Mouse (Mus musculus): Measurements from ENCODE around the gene Fam24b. TPM values are rescaled to one million over a fixed set of nuclear protein-coding genes. Genes with fewer than 3 reads are reported as not detected.

Fam24b gene
- total RNA-seq, 2 experiments from 2014 or later: 0.57 TPM; not detected in 1

Other genes with a start within 250 kb of the Fam24b start
- gene 4933402N03Rik, start 183.2 kb downstream of the Fam24b start, total RNA-seq (2021): not detected
- under 1 TPM in 1 of 2 experiments, not detected in 1; 0.05 TPM for gene 5430419D17Rik, start 155.1 kb downstream of the Fam24b start, total RNA-seq (2021)
- gene Cuzd1, start 7.2 kb downstream of the Fam24b start, total RNA-seq (2021): not detected
- gene Fam24a, start 4.3 kb upstream of the Fam24b start, total RNA-seq (2021): not detected
- gene 2310057M21Rik, start 33.2 kb upstream of the Fam24b start, total RNA-seq (2021): 10 to 100 TPM; 31.2 to 33.1 TPM
- gene Pstk, start 41.6 kb upstream of the Fam24b start, total RNA-seq (2021): 10 to 100 TPM; 30.7 to 42.4 TPM
- gene Ikzf5, start 81.0 kb upstream of the Fam24b start, total RNA-seq (2021): 10 to 100 TPM; 50.8 to 54.8 TPM
- 10 to 100 TPM; 68.8 to 71.2 TPM for gene Acadsb, start 81.1 kb upstream of the Fam24b start, total RNA-seq (2021)
- gene Hmx3, start 213.4 kb upstream of the Fam24b start, total RNA-seq (2021): not detected
- not detected for gene Hmx2, start 219.3 kb upstream of the Fam24b start, total RNA-seq (2021)
- 10 to 100 TPM; 56.4 to 57.0 TPM for gene Bub3, start 230.7 kb upstream of the Fam24b start, total RNA-seq (2021)